Mouse (Mus musculus): ENCODE measurements around the gene Ldhal6b.

- TF ChIP-seq POLR2A (IDR thresholded peaks at IDR 0.05; ENCODE audit: low read depth, low read length) (no peak), CTCF (IDR thresholded peaks at IDR 0.05; ENCODE audit: extremely low read depth, insufficient read length, insufficient replicate concordance, low read depth, low read length) (no peak)
These were observed 40.6 kb downstream of the Ldhal6b start for GRCm38 (mm10) chr17:5377930-5378310.

Data from small intestine, adult 2 months (tissue).